Mouse (Mus musculus) kidney, adult 2 months (tissue): ENCODE measurements at regions not wholly inside any gene's neighbourhood (a gene's known extent, or its start where the extent isn't known, plus 50 kb on each side); places are given as distances from the start of the nearest gene placed in this dataset.

Experiments used
- CTCF ChIP-seq: fragments of 200-500 bp; conservative IDR thresholded peaks from 2 replicates; pipeline ENCODE4 v1.5.1; 2011; ENCODE audit warnings: low read depth, mild to moderate bottlenecking, control low read depth, low read length, moderate library complexity, mixed read lengths; ENCODE audit not compliant: insufficient read depth, insufficient read length
- POLR2A ChIP-seq: fragments of 200-500 bp; IDR thresholded peaks from one replicate; pipeline ENCODE4 v1.6.1; 2011; ENCODE audit warnings: low read depth, low read length, control low read depth

DNA sequence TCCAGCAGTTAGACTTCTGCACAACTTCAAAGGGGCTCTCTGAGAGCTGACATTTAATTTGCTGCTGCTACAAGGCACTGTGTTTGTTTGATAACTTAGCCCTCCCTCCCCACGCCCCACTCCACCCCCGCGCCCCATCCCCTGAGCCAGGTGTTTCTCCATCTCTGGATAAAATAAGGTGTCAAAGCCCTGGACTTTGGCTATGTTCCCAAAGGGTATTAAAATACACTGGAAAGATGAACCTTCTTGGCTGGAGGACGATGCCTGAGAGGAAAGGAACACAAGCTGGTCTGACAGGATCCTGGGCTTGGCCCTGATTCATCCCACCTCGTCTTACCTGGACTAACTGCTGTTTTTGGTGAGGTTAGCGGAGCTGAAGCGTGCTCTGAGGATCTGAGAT is 80.5 kb upstream of the Tsc22d2 start:
- TF ChIP-seq CTCF, result no peak
- no peak for TF ChIP-seq POLR2A
